ENCODE assay signal across 8 mouse cellular contexts in genomic region chr5:124862013-124862866, GRCm38 (mm10). TPM values are rescaled to one million over a fixed set of nuclear protein-coding genes. Genes with fewer than 3 reads are reported as not detected.
DNase-seq lines count a peak whose midpoint lies in the region; ATAC-seq lines count a peak whose summit lies in the region.

Gene Ccdc92 (minus strand): TSS chr5:124862424.
Gene Zfp664 (plus strand): TSS chr5:124862691.

- peak; percentile 98 to 99 for DNase-seq in adrenal gland, adult (ENCODE audit: inconsistent age in 2 of 2, low spot score in 1 of 2)
- peak; percentile 99 for DNase-seq in embryo, embryonic 10.5 days (ENCODE audit: low spot score)
- peak; percentile 98 for DNase-seq in gastrocnemius, postnatal 14 days
- DNase-seq in left cerebral cortex, postnatal 10 days (ENCODE audit: extremely low spot score in 1 of 2, low spot score in 2 of 2) = peak; percentile 96 to 99
- DNase-seq in right cerebral cortex, postnatal 25 days = peak; percentile 95
- peak; percentile 95 for DNase-seq in urinary bladder, postnatal 4 days (ENCODE audit: low spot score in 2 of 2)

- peak; percentile 70 for ATAC-seq in inflammation-experienced regulatory T-cells, adult 6 months
- peak; percentile 90 for ATAC-seq in megakaryocyte-erythroid progenitor cell, adult 5-6 weeks (replicated peaks; ENCODE audit: low FRiP score, low TSS enrichment, poor library complexity, severe bottlenecking)

- intact Hi-C loops in gastrocnemius, postnatal 14 days (cut with DNase I; ENCODE audit: low total_unique reads) = loop anchor here (10.0 kb wide), 1 partner anchor 267 kb away; no protein-coding TSS in a partner anchor
- intact Hi-C loops in left cerebral cortex, postnatal 10 days (cut with DNase I) = loop anchor here (5.0 kb wide), 2 partner anchors 80 to 130 kb away; no protein-coding TSS in a partner anchor

RNA-seq across cellular contexts. Expression of gene Ccdc92, which starts in this region (rescaled TPM):
- under 1 TPM; 0.24 to 0.80 TPM for total RNA-seq in gastrocnemius, postnatal 14 days (2021)
- 1 to 10 TPM; 3.8 to 9.1 (median 5.0) TPM for polyA plus RNA-seq in inflammation-experienced regulatory T-cells, adult 6 months (2017; shearing (Covaris generic))
- 10 to 100 TPM; 38.7 to 43.3 TPM for total RNA-seq in left cerebral cortex, postnatal 10 days (2021)
- total RNA-seq in megakaryocyte-erythroid progenitor cell, adult 5-6 weeks (2014; fragmentation: Nextera tagmentation) = 0.07 and 0.47 TPM in 2 replicates
- 0.05 and 0.50 TPM in 2 replicates for total RNA-seq in megakaryocyte-erythroid progenitor cell, adult 5-6 weeks (2017)

RNA-seq across cellular contexts. Expression of gene Zfp664, which starts in this region (rescaled TPM):
- 10 to 100 TPM; 19.6 to 20.8 TPM for total RNA-seq in gastrocnemius, postnatal 14 days (2021)
- polyA plus RNA-seq in inflammation-experienced regulatory T-cells, adult 6 months (2017; shearing (Covaris generic)) = 10 to 100 TPM; 10.8 to 11.7 (median 11.1) TPM
- total RNA-seq in left cerebral cortex, postnatal 10 days (2021) = 10 to 100 TPM; 46.4 to 49.7 TPM
- total RNA-seq in megakaryocyte-erythroid progenitor cell, adult 5-6 weeks (2014; fragmentation: Nextera tagmentation) = 20.3 and 20.6 TPM in 2 replicates
- 14.1 and 18.9 TPM in 2 replicates for total RNA-seq in megakaryocyte-erythroid progenitor cell, adult 5-6 weeks (2017)

Comparison
In these comparisons a context has a peak if more than half of its experiments do, and no peak if none do; other contexts are left out.
1. Peak in every context shown above with its lines: DNase-seq and ATAC-seq.
2. RNA of gene Ccdc92 (total RNA-seq): 38.7 to 43.3 TPM in left cerebral cortex, postnatal 10 days; 0.24 to 0.80 TPM in gastrocnemius, postnatal 14 days and 0.05 to 0.50 TPM in megakaryocyte-erythroid progenitor cell, adult 5-6 weeks; every median in the first group is over 10 times any median in the second.